Mouse (Mus musculus): Measurements from ENCODE around the gene Gigyf1. TPM values are rescaled to one million over a fixed set of nuclear protein-coding genes. Genes with fewer than 3 reads are reported as not detected.

Gigyf1 gene
- polyA plus RNA-seq, 1 experiment from 2014 or later = 4.0 TPM

DNA sequence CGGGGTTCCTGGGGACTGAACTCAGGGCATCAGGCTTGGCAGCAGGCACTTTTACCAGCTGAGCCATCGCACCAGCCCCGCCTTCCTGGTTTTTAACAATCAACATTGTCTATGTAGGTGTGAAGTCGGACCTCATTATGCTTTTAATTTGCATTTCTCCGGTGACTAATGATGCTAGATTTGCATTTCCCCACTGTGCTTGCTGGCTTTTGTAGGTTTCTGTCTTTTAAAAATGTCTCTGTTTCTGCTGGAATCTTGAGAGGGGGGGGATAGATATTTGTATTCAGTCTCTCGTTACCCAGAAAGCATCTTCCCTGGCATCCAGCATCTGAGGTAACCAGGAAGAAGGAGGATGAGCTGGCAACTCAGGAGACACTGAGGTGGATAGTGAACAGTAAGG lies 43.2 kb downstream of the Gigyf1 start:
- peaks cover 4% of the 10 kb centered on the region; the same call in 1 of the 2 replicates for H3K27me3 ChIP-seq (ENCODE audit: insufficient read depth, low read length)
- H3K9me3 ChIP-seq (ENCODE audit: low read length) = no peaks in the 10 kb centered on the region
- ATAC-seq = no peak
- no peak overlapping the region for H3K4me3 ChIP-seq (ENCODE audit: low read depth, low read length)
- no peak overlapping the region for H3K9ac ChIP-seq (replicated peaks)
- no peak overlapping the region for H3K4me2 ChIP-seq (ENCODE audit: low read depth, low read length)
- DNase-seq = no peak
- H3K36me3 ChIP-seq (replicated peaks; ENCODE audit: insufficient read depth, low read length) = no peaks in the 10 kb centered on the region
- WGBS (ENCODE audit: insufficient replicate concordance) = 70% methylated on average over 6 of the region's 6 CpGs
- H3K27ac ChIP-seq (ENCODE audit: low read depth) = no peak overlapping the region
- no peaks in the 10 kb centered on the region for H3K4me1 ChIP-seq (ENCODE audit: insufficient read depth)
- TF ChIP-seq CTCF (IDR thresholded peaks at IDR 0.05; ENCODE audit: low read depth) (no peak), EP300 (IDR thresholded peaks at IDR 0.05; ENCODE audit: low read depth) (no peak)

DNA sequence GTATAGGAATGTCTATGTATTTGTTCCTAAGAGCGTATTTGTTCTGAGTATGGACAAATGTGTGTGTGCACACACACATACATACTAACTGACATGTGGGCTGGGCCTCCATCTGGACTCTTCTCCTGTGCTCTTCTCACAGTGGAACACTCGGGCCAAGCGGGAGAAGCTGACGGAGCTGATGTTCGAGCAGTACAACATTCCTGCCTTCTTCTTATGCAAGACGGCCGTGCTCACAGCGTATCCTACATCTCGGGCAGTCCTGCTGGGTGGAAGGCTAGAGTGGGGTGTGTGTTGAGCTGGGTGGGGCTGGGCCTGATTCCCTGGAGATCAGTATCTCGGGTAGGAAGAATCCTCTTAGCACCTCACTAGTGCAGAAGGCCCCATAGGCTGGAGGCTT lies 44.6 kb downstream of the Gigyf1 start:
- H3K4me3 ChIP-seq (ENCODE audit: low read depth, low read length) = no peak overlapping the region

DNA sequence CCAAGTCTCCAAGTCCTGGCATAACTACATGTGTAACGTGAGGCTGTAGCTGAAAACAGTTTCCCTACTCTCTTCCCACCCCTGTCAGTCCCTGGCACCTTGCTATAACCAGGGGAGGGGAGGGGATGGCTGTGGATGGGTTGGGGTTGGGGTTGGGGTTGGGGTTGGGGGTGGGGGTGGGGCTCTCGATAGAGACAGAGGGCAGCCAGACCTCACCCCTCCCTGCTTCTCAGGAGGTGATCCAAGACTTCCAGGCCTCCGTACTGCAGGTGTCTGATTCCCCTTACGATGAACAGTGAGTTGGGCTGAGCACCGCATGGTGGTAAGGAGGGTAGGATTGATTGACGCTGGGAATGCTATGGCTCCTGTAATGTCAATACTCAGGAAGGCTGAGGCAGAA lies 47.4 kb downstream of the Gigyf1 start:
- Histone ChIP-seq H3K9ac (replicated peaks) (no peak overlapping the region), H3K36me3 (replicated peaks; ENCODE audit: insufficient read depth, low read length) (no peaks in the 10 kb centered on the region), H3K4me2 (ENCODE audit: low read depth, low read length) (no peak overlapping the region), H3K4me3 (ENCODE audit: low read depth, low read length) (no peak overlapping the region), H3K9me3 (ENCODE audit: low read length) (no peaks in the 10 kb centered on the region), H3K27me3 (ENCODE audit: insufficient read depth, low read length) (no peaks in the 10 kb centered on the region), H3K4me1 (ENCODE audit: insufficient read depth) (peaks cover 13% of the 10 kb centered on the region), H3K27ac (ENCODE audit: low read depth) (no peak overlapping the region)
- whole genome bisulfite sequencing (ENCODE audit: insufficient replicate concordance) = 78% methylated on average over 6 of the region's 6 CpGs
- ATAC-seq = no peak
- no peak for DNase-seq
- TF ChIP-seq EP300 (IDR thresholded peaks at IDR 0.05; ENCODE audit: low read depth) (no peak), CTCF (IDR thresholded peaks at IDR 0.05; ENCODE audit: low read depth) (no peak)

More for the DNA sequence above, 44.6 kb downstream of the Gigyf1 start:
- 63% methylated on average over 10 of the region's 10 CpGs for WGBS (ENCODE audit: insufficient replicate concordance)
- ATAC-seq (no peak), DNase-seq (no peak)
- Histone ChIP-seq H3K36me3 (replicated peaks; ENCODE audit: insufficient read depth, low read length) (no peaks in the 10 kb centered on the region), H3K27ac (ENCODE audit: low read depth) (no peak overlapping the region), H3K9me3 (ENCODE audit: low read length) (no peaks in the 10 kb centered on the region), H3K27me3 (ENCODE audit: insufficient read depth, low read length) (peaks cover 4% of the 10 kb centered on the region; the same call in 1 of the 2 replicates), H3K4me1 (ENCODE audit: insufficient read depth) (no peaks in the 10 kb centered on the region), H3K4me2 (ENCODE audit: low read depth, low read length) (no peak overlapping the region), H3K9ac (replicated peaks) (no peak overlapping the region)
- TF ChIP-seq EP300 (IDR thresholded peaks at IDR 0.05; ENCODE audit: low read depth) = no peak
- TF ChIP-seq CTCF (IDR thresholded peaks at IDR 0.05; ENCODE audit: low read depth) = no peak

DNA sequence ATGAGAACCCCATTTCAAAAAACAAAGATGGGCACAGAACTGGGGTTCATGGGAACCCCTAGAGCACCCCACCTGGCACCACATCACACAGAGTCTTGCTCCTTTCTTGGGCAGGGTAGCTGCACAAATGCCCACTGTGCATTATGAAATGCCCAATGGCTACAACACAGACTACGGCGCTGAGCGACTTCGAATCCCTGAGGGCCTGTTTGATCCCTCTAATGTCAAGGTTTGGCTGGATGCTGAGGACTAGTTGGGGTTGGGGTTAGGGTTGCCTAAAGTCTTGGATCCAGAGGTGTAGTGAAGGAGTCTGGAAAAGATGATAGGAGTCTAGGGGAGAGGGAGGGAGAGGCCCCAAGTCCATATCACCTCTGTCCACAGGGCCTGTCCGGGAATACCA lies 48.1 kb downstream of the Gigyf1 start:
- Histone ChIP-seq H3K27me3 (ENCODE audit: insufficient read depth, low read length) (no peaks in the 10 kb centered on the region), H3K36me3 (replicated peaks; ENCODE audit: insufficient read depth, low read length) (no peaks in the 10 kb centered on the region), H3K27ac (ENCODE audit: low read depth) (no peak overlapping the region), H3K4me3 (ENCODE audit: low read depth, low read length) (no peak overlapping the region), H3K9me3 (ENCODE audit: low read length) (no peaks in the 10 kb centered on the region), H3K4me1 (ENCODE audit: insufficient read depth) (peaks cover 20% of the 10 kb centered on the region), H3K9ac (replicated peaks) (no peak overlapping the region), H3K4me2 (ENCODE audit: low read depth, low read length) (no peak overlapping the region)
- DNase-seq = no peak
- TF ChIP-seq CTCF (IDR thresholded peaks at IDR 0.05; ENCODE audit: low read depth) (no peak), EP300 (IDR thresholded peaks at IDR 0.05; ENCODE audit: low read depth) (no peak)
- 92% methylated on average over 5 of the region's 5 CpGs for WGBS (ENCODE audit: insufficient replicate concordance)
- no peak for ATAC-seq

DNA sequence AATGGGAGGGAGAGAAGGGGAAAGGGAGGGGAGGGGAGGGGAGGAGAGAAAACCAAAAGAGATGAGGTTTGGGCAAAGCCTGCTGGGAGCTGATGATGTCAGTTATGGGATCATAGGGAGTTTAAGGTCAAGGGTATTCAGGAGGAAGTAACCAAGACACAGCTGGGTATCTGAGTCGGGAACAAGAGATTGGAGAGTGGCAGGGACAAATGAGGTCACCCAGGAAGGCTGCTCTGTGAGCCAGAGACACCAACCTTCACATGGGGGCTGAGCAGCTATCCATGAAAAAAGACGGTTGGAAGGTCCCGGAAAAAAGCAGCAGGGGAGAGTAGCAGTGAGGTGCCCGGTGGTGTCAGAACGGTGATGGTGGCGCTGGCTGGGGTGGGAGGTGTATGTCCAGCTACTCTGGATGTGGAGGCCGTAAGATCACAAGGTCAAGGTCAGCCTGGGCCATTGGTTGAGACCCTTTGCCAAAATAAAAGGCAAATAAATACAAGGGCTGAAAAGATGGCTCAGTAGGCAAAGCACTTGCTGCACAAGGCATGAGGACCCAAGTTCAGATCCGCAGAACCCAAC lies 50.0 kb downstream of the Gigyf1 start:
- no peaks in the 10 kb centered on the region for H3K27me3 ChIP-seq (ENCODE audit: insufficient read depth, low read length)
- H3K9ac ChIP-seq (replicated peaks) = no peak overlapping the region
- peaks cover 24% of the 10 kb centered on the region for H3K4me1 ChIP-seq (ENCODE audit: insufficient read depth)
- 75% methylated on average over 8 of the region's 8 CpGs for WGBS (ENCODE audit: insufficient replicate concordance)
- ATAC-seq = no peak
- no peak overlapping the region for H3K27ac ChIP-seq (ENCODE audit: low read depth)
- H3K4me2 ChIP-seq (ENCODE audit: low read depth, low read length) = no peak overlapping the region
- H3K36me3 ChIP-seq (replicated peaks; ENCODE audit: insufficient read depth, low read length) = no peaks in the 10 kb centered on the region
- no peaks in the 10 kb centered on the region for H3K9me3 ChIP-seq (ENCODE audit: low read length)
- TF ChIP-seq CTCF (IDR thresholded peaks at IDR 0.05; ENCODE audit: low read depth) (no peak), EP300 (IDR thresholded peaks at IDR 0.05; ENCODE audit: low read depth) (no peak)
- no peak overlapping the region for H3K4me3 ChIP-seq (ENCODE audit: low read depth, low read length)
- DNase-seq = no peak

DNA sequence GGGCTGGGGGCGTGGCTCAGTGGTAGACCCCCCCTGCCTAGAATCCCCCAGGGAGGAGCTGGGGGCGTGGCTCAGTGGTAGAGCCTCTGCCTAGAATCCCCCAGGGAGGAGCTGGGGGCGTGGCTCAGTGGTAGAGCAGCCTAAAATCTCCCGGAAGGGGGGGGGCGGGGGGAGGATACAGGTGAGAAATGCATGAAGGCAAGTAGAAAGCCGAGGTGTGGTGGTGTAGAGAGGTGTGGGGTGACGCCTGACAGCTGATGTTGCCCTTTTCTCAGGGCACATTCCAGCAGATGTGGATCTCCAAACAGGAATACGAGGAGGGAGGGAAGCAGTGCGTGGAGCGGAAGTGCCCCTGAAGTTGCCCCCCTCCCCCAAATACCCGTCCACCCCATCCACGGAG lies 50.7 kb downstream of the Gigyf1 start:
- peak overlapping the region; percentile 85 for H3K4me2 ChIP-seq (ENCODE audit: low read depth, low read length)
- H3K9ac ChIP-seq (replicated peaks) = 0 out of 2 replicates have a peak overlapping the region, but pooled peaks have one; percentile 75
- H3K9me3 ChIP-seq (ENCODE audit: low read length) = no peaks in the 10 kb centered on the region
- peak overlapping the region; percentile 93 for H3K27ac ChIP-seq (ENCODE audit: low read depth)
- H3K4me3 ChIP-seq (ENCODE audit: low read depth, low read length) = no peak overlapping the region
- ATAC-seq (no peak), DNase-seq (no peak)
- WGBS (ENCODE audit: insufficient replicate concordance) = 65% methylated on average over 12 of the region's 12 CpGs
- TF ChIP-seq CTCF (IDR thresholded peaks at IDR 0.05; ENCODE audit: low read depth) (no peak), EP300 (IDR thresholded peaks at IDR 0.05; ENCODE audit: low read depth) (no peak)
- peaks cover 24% of the 10 kb centered on the region for H3K4me1 ChIP-seq (ENCODE audit: insufficient read depth)
- 0 out of 2 replicates have a peak, but pooled peaks cover 1% of the 10 kb centered on the region for H3K36me3 ChIP-seq (replicated peaks; ENCODE audit: insufficient read depth, low read length)
- no peaks in the 10 kb centered on the region for H3K27me3 ChIP-seq (ENCODE audit: insufficient read depth, low read length)
